ENCODE assay signal across 20 mouse cellular contexts in genomic region chr3:75305584-75305983, GRCm38 (mm10). TPM values are rescaled to one million over a fixed set of nuclear protein-coding genes. Genes with fewer than 3 reads are reported as not detected.
"Had no signal": no experiment of that assay in that cellular context is flagged by ENCODE, and none has a peak within 500 bp of the region (broad histone marks: within the 10 kb centered on the region; RNA-seq: fewer than 3 reads in every experiment).

No protein-coding gene starts in this region.

- DNase-seq: liver; lung, adult 18-20 months; lung, postnatal 10 days; lung, postnatal 4 days; midbrain, embryonic 14.5 days; thymus, adult 18-20 months; thymus, postnatal 36 days had no signal

- H3K27ac ChIP-seq: hindbrain, embryonic 13.5 days; limb, embryonic 10.5 days; limb, embryonic 13.5 days; liver, embryonic 12.5 days; liver, embryonic 15.5 days; lung, embryonic 15.5 days had no signal

- H3K36me3 ChIP-seq: hindbrain, embryonic 13.5 days; limb, embryonic 10.5 days; limb, embryonic 13.5 days; liver, embryonic 12.5 days; liver, embryonic 15.5 days; lung, embryonic 15.5 days had no signal

- H3K4me1 ChIP-seq: hindbrain, embryonic 13.5 days; limb, embryonic 10.5 days; limb, embryonic 13.5 days; liver, embryonic 12.5 days; liver, embryonic 15.5 days; lung, embryonic 15.5 days had no signal

- H3K9me3 ChIP-seq: hindbrain, embryonic 13.5 days; limb, embryonic 10.5 days; limb, embryonic 13.5 days; liver, embryonic 12.5 days; liver, embryonic 15.5 days; lung, embryonic 15.5 days had no signal

- H3K27me3 ChIP-seq: hindbrain, embryonic 13.5 days; limb, embryonic 13.5 days; liver, embryonic 12.5 days; liver, embryonic 15.5 days; lung, embryonic 15.5 days had no signal

- H3K4me2 ChIP-seq: hindbrain, embryonic 13.5 days; limb, embryonic 13.5 days; liver, embryonic 12.5 days; liver, embryonic 15.5 days; lung, embryonic 15.5 days; midbrain, embryonic 11.5 days had no signal

- ATAC-seq: hindbrain, embryonic 16.5 days; liver, embryonic 12.5 days had no signal

- H3K4me3 ChIP-seq: hindbrain, embryonic 13.5 days; limb, embryonic 10.5 days; limb, embryonic 13.5 days; liver, embryonic 12.5 days; liver, embryonic 15.5 days; lung, embryonic 15.5 days had no signal

- H3K9ac ChIP-seq: hindbrain, embryonic 13.5 days; limb, embryonic 13.5 days; liver, embryonic 12.5 days; liver, embryonic 15.5 days; lung, embryonic 15.5 days had no signal

RNA-seq across cellular contexts. Expression of gene Serpini2, which starts 35.7 kb away (rescaled TPM):
- polyA plus RNA-seq: hindbrain, embryonic 13.5 days; hindbrain, embryonic 16.5 days; limb, embryonic 10.5 days; limb, embryonic 13.5 days; liver, embryonic 12.5 days; liver, embryonic 15.5 days; lung, embryonic 15.5 days; midbrain, embryonic 11.5 days; midbrain, embryonic 14.5 days; midbrain, postnatal 0 days; neural tube, embryonic 11.5 days; neural tube, embryonic 14.5 days; small intestine, adult 2 months; urinary bladder, adult 2 months had no signal
